Mouse (Mus musculus): Measurements from ENCODE around the gene Coro1b.
A peak's percentile ranks its signal among the peaks of the same experiment; 100 is the strongest.
"Not testable (repeated sequence)": the region's sequence is repeated elsewhere in the genome, so short reads cannot be mapped to it uniquely, and the experiment has no call there.

The Coro1b gene

DNA sequence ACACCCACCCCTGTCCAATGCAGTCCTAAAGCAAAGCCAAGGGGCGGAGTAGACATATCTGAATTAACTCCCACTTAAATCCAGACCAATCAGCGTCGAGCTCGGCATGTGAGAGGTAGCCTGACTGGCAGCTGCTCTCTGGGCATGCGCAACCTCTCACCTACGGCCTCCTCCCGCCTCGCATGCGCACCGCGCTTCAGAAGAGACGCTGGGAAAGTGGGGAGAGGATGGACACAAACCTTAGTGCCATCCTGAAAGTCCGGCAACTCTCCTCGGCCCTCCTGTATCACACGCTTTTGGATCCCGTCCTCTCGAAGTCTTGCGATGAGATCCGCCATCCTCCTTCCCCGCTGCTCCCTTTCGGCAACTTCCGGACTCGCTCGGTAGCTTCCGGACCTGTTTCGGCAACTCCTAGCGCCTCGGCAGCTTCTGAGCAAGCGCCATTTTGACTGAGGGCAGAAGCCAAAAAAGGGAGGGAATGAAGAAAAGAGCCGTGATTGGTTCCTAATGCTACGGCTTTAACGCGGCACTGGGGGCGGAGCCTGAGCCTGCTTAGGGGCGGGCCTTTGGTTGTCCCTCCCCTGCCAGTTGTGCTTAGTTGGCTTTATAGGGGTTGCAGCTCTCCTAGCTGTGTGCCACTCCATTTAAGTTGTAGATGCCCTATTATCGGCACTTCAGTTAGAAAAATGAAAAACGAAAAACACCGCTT lies 27.2 kb upstream of the Coro1b start:
- peak; percentile 99 for DNase-seq

DNA sequence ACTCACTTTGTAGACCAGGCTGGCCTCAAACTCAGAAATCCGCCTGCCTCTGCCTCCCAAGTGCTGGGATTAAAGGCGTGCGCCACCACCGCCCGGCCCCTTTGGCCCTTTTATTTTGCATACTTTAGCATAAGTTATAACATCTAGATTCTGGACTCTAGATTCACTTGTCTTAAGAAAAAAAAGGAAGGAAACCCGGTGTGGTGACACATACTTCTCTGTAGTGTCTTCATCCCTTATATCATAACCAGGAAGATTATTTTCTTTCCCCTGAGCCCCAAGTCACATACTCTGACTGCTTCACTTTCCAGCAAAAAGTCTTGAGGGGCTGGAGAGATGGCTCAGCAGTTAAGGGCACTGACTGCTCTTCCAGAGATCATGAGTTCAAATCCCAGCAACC lies 26.5 kb upstream of the Coro1b start:
- DNase-seq = not testable (repeated sequence)

DNA sequence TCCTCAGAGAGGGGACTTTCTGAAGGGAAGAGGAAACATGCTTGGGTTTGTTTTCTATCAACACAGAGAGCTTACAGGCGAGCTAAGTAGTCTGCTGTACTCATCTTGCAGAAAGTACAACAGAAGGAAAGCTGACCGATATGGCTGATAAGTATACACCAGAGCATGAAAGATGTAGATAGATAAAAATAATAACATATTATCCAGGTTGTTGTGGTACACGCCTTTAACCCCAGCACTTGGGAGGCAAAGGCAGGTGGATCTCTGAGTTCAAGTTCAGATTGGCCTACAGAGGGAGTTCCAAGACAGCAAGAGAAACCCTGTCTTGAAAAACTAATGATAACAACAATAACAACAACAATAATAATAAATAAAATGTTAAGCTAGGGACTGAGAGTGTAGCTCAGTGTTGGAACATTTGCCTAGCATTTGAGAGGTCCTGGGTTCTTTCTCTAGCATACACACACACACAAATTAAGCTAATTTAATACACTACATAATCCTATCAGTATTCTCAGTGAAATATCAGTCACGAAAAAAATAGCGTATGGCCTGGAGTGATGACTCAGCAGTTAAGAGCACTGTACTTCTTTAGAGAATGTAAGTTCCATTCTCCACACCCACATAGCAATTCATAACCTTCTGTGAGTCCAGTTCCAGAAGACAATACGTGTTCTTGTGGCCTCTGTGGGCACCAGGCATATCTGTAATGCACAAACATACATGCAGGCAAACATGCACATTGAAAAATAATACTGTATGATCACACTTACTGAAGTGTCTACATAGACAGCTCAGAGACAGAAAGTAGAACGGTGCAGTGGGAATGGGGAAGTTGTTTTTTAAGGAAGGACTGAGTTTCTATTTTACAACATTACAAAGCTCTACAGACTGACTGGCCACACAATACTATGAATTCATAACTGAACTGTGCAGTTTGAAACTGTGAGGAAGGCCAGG lies 25.7 kb upstream of the Coro1b start:
- no peak for DNase-seq

DNA sequence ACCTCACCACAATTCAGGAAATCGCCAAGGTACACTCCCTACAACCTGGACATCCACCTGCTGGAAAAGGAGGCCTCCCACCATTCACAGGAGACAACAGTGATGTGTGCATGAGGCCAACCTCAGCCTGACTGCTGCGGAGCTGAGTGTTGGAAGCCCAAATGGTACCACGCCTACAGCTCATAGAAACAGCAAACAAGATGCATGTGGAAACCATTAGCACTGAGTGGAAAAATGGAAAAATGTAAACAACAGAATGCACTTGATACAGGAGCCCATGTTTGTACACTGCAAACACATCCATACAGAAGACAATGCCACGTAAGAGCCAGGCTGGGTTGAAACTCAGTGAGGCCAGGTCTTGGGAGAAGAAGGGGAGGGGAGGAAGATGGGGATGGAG lies 24.0 kb upstream of the Coro1b start:
- DNase-seq = no peak

DNA sequence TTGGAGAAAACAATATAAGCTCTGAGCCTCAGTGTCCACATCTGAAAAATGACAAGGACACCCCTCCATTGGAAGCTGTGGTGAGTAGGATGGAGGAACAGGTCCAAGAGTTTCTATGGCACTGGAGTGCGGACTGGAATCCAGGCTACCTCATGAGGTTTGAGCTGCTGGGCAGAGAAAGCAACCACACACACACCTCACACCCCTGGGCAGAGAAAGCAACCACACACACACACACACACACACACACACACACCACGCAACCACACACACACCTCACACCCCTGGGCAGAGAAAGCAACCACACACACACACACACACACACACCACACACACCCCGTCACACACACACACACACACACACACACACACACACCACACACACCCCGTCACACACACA lies 23.2 kb upstream of the Coro1b start:
- DNase-seq = not testable (repeated sequence)

DNA sequence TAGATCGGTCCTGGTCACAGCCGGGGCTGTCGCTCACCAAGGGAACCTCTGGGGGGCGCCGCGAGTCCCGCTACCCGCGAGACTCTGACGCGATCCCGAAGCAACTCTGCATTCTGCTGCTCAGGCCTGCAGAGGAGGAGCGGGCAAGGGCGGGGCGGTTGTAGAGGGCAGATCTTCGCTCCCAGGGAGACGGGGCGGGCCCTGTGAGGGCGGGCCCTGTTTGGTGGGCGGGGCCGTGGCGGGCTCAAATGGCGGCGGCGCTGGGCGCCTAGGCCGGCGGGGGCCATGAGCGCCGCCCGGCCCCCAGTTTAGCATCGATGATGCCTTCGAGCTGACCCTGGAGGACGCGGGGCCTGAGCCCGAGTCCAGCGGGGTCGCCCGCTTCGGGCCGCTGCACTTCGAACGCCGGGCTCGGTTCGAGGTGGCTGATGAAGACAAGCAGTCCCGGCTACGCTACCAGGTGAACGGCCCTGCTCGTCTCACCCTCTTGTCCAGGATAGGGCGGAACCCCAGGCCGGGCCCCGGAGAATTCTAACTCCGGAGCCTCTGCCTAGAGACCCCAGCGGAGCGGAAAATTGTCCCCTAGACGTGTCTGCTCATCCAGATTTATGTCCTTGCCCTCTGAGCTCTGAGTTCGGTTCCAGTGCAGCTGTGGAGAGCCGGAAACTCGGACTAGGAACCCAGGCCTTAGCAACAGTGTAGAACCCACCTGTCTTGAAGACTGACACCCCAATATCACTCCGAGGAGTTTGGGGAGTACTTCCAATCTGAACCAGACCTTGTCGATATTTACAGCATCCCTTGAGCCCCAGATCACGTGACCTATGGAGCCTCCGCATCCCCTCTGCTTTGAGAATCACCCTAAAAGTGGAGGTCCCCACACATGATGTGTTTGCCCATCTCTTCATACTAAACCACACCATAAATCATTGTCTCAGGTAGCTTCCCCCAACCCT lies 22.4 kb upstream of the Coro1b start, which contains the start of gene Aip:
Aip (minus strand) TSS at position 118 of the 956 bp plus-strand sequence.
- DNase-seq = peak; percentile 99

DNA sequence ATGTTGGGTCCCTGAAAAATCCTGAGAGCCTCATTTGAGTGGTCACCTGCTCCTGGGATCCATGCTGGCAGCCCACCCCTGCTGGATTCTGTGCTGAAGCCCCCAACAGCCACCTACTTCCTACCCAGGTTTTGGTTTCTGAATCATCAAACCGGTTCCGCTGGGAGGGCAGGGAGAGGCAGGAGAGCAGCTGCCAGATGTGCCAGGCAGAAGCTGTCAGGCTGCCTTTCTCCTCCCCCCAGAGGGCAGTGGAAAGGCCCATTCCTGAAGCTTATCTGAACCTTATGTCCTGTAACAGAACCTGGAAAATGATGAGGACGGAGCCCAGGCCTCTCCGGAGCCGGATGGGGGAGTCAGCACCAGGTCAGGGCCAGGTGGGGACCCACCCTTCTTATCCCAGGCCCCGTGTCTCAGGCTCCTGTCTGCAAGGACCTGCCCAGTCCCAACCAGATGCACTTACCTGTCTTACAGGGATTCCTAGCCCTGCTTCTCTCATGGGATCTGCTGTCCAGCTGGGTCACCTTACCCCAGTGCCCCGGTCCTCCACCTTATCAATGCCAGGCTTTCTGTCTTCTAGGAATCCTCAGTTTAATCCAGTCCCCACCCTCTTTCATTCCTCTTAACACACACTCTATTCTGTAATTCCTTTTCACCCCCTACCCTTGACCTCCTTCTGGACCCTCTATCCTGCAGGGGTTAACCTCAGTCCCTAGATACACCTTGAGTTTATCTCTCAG lies 21.5 kb upstream of the Coro1b start:
- peak; percentile 40 for DNase-seq

DNA sequence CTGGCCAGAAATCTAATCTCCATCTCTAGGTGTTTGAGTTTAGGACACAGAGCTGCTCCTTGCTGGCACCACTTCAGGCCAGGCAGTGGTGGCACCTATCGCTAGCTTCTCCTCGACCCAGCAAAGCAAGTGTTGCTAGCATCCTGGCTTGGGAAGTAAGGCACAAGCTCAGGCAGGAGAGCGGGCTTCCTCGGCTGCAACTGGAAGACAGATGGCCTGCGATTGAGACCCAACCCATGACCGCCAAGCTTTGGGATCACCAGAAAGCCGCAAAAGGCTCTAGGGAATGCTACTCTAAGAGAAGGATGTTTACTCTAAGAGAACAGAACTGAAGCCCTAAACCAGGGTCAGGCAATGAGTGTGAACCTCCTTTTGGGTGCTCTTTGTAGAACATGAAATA lies 19.0 kb upstream of the Coro1b start:
- no peak for DNase-seq

DNA sequence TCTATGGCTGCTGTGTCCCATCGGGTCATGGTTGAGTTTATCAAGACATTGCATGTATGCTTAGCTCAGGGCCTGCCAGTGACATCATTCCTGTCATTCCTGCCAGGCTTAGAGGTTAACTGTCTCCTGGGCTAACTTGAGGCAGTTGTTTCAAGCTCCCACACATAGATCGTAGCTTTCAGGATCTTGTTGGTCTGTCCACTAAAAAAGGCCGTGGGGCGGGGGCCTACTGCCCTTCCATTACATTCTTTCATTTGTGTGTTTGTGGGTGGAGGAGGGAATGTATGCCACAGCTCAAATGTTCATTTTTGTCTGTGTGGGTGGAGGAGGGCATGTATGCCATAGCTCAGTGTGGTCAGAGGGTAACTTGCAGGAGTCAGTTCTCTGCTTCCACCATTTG lies 18.3 kb upstream of the Coro1b start:
- no peak for DNase-seq

DNA sequence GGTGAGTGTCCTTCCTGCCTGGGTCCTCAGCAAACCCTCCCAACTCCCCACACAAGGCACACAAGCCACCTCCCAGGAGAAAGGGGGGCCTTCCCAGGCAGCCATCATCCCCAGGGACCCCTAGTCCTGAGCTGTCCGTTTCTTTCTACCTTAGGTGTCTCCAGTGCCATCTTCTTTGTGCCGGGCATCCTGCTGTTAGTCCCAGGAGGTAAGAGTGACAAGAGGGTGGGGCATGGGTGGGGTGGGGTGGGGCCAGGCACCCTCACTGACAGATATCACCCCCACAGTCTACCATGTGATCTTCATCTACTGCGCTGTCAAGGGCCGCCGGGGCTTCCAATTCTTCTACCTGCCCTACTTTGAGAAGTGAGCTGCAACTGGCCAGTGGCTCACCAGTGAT lies 17.3 kb upstream of the Coro1b start:
- DNase-seq = no peak

DNA sequence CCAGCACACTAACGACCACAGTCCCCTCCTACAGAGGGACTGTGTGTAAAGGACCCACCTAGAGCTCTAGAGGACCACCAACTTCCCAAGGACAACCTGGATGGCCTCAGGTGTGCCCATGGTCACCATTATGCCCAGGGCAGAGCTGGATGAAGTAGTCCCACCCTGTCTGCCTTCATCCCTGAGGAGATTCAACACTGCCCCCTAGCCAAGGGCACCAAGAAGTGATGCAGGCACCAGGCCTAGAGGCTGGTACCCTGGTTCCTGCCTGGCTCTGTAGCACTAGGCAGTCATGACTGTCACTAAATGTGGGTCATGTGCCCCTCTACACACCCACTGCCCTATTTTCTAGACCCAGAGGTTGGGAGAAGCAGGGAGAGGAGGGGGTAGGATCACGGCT lies 16.7 kb upstream of the Coro1b start:
- no peak for DNase-seq

DNA sequence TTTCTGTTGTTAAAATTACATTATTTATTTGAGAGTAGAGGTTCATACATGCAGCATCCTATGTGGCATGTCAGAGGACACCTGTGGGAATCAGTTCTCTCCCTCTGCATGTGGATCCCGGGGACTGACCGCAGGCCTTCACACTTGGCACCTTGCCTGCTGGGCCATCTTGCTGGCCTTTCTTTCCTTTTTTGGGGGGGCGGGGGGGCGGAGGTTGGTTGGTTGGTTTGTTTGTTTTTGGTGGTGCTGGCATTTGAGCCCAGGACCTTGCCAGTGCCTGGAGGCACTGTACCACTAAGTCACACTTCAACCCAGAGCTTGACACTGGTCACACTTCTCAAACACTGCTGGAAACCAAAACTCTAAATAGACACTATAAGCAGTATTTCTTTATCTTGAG lies 14.1 kb upstream of the Coro1b start:
- DNase-seq = no peak

DNA sequence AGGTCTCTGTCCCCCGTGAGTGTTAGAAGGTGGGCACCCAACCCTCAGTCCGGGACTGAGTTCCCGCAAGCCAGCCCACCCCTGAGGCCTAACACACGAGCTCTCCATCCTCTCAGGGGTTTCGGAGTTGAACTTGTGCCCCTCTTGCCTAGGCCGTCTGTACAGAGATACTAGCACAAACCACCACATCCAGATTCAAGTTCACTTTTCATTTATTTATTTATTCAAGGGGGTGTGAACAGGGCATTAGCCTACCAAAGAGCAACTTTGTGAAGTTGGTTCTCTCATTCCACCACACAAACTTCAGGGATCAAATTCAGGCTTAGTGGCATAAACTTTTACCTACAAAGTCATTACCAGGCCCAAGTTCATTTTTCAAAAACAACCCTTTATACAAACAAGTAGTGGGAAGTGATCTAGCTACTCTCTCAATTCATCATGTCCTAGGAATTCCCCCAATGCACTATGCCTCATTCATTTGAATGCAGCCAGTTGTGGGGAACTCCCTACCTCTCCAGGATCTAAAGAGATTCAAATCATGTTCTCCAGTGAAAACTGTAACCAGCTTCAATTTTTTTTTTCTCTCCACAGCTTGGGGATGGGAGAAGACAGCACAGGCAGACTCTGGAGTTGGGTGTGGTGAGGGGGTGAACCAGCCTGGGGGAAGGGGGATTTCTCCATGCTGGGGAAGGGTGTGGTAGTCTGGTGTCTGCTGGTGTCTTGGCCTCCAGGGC lies 13.0 kb upstream of the Coro1b start:
- not testable (repeated sequence) for DNase-seq

DNA sequence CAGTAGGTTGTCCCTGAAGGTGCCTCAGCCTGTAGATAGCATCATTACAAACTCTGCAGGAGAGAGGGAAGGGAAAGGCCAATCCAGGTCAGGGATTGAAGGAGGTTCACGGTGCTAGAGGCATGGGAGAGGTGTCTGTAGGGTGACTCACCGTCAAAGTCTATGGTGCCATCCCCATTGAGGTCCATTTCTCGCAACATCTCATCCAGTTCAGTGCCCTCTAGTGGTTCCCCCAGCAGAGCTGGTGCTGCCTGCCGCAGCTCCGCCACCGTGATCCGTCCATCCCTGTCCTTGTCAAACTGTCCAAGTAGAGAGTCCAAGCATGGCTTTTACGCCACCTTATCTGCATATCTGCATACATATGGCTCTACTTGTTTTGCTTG lies 12.5 kb upstream of the Coro1b start:
- DNase-seq = not testable (repeated sequence)

DNA sequence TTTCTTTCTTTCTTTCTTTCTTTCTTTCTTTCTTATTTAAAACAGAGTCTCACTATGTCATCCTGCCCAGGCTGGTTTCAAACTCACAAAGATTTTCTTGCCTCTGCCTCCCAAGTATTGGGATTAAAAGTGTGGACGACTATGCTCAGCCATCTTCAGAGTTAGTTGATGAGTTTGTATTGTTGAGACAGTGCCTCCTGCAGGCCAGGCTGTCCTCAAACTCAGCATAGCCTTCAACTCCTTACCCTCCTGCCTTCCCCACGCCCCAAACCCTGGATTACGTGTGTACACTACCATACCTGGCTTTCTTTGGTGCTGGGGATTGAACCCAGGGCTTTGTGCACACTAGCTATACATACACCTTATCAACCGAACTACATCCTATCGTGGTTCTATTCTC lies 12.0 kb upstream of the Coro1b start:
- DNase-seq = no peak

DNA sequence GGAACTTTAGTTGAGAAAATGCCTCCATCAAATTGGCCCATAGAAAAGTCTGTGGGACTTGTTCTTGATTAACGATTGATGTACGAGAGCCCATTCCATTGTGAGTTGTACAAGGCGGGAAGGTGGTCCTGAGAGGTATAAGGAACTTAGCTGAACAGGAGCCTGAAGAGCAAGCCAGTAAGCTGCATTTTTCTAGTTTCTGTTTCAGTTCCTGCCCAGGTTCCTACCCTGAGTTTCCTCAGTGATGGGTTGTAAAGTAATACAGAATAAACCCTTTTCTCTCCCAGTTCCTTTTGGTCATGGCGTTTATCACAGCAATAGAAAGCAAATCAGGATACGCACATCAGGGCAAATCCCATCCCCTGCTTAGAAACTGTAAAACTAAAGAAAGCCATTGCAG lies 10.5 kb upstream of the Coro1b start:
- DNase-seq = no peak

DNA sequence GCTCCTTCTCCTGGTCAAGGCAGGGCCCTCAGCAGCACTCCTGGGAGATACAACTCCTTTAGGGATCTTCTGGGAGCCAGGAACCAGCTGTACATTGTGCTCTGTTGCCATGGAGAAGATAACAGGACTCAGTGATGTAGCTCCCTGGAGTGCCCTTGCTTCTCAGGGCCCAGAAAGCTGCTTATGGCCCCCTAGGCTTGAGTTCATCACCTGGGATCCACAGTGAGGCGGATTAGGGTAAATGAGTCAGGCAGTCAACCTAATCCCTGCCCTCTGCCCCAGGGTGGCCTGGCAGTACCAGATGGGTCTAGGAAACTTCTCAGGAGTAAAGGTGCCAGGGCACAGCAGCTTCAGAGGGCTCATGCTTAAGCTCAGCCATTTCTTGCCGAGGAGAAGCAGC lies 9.0 kb upstream of the Coro1b start, which contains the start of gene Gpr152:
Gpr152 (plus strand) TSS at position 342 of the 400 bp plus-strand sequence.
- no peak for DNase-seq

DNA sequence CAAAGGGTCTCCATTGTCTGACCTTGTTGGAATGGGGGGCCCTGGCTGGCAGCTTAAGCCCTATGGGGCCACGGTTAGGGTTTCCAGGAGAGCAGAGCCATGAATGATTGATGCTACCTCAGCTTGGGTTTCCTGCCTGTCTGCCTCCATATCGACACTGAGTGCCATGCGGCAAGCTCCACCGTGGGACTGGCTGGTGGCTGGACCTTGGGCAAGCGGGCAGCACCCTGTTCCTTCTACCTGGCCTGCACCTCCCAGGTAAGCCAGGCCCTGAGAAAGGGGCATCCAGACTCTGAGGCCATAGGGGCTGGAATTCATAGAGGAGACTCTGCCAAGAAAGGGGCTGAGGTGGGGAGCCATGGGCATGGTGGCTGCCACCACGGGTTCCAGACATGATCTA lies 8.3 kb upstream of the Coro1b start:
- DNase-seq = no peak

DNA sequence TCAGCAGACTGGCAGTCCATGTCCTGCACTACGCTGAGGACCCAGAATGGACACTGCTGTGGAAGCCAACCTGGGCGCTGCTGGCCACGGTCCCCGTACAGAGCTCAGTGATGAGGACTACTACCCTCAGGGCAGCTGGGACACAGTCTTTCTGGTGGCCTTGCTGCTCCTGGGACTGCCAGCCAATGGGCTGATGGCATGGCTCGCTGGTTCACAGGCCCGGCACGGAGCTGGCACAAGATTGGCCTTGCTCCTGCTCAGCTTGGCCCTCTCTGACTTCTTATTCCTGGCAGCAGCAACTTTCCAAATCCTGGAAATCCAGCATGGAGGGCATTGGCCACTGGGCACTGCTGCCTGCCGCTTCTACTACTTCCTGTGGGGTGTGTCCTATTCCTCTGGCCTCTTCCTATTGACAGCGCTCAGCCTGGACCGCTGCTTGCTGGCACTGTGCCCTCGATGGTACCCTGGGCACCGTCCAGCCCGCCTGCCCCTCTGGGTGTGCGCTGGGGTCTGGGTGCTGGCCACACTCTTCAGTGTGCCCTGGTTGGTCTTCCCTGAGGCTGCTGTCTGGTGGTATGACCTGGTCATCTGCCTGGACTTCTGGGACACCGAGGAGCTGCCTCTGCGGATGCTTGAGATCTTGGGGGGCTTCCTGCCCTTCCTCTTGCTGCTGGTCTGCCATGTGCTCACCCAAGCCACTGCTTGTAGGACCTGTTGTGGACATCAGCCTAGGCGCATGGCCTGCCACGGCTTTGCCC lies 5.8 kb upstream of the Coro1b start:
- DNase-seq = no peak

DNA sequence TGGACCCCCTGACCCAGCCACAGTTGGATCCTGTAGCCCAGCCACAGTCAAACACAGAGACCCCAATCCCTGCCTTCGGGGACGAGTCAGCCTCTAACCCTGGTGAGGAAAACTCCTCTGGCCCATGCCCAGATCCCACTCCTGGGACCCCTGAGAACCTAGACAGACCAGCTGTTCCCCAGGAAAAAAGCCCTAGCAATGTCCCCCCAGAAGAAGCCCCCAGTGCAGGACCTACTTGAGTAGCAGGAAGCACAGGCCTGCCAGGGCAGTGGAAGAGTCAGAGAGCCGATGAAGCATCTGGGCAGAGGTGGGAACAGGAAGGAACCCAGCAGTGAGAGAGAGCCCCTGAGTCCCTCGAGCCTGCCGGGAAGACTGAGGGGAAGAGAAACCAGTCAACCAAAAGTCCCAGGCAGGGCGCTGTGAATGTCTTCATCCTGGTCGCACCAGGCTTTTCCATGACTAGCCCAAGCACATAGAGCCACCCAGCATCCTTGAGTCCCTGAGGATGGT lies 4.6 kb upstream of the Coro1b start, which contains the start of gene Cabp4:
Cabp4 (minus strand) TSS at position 275 of the 510 bp plus-strand sequence.
- no peak for DNase-seq

Data from thymus, postnatal 25 days (tissue).